Mouse (Mus musculus): ENCODE measurements at regions not wholly inside any gene's neighbourhood (a gene's known extent, or its start where the extent isn't known, plus 50 kb on each side); places are given as distances from the start of the nearest gene placed in this dataset.

- in situ Hi-C loops (cut with MboI; ENCODE audit: unreplicated experiment in 2 of 2) = no loop called here
Observed at GRCm38 (mm10) chr3:130942947-130943630, 167.2 kb upstream of the Lef1 start.

GRCm38 (mm10) chr3:130940302-130940867 is 169.9 kb upstream of the Lef1 start:
- in situ Hi-C loops (cut with MboI; ENCODE audit: unreplicated experiment in 2 of 2) = no loop called here

GRCm38 (mm10) chr3:130936980-130937379 is 173.3 kb upstream of the Lef1 start:
- in situ Hi-C loops (cut with MboI; ENCODE audit: unreplicated experiment in 2 of 2) = loop anchor here in 1 of 2 experiments (5.0 kb wide), 1 partner anchor 170 kb away; no protein-coding TSS in a partner anchor

- in situ Hi-C loops (cut with MboI; ENCODE audit: unreplicated experiment in 2 of 2) = loop anchor here in 1 of 2 experiments (5.0 kb wide), 1 partner anchor 171 kb away; no protein-coding TSS in a partner anchor
Observed at GRCm38 (mm10) chr3:130936336-130936735, 173.9 kb upstream of the Lef1 start.

GRCm38 (mm10) chr3:130935926-130936315 is 174.3 kb upstream of the Lef1 start:
- in situ Hi-C loops (cut with MboI; ENCODE audit: unreplicated experiment in 2 of 2) = loop anchor here in 1 of 2 experiments (5.0 kb wide), 1 partner anchor 171 kb away; no protein-coding TSS in a partner anchor

- in situ Hi-C loops (cut with MboI; ENCODE audit: unreplicated experiment in 2 of 2) = loop anchor here in 1 of 2 experiments (5.0 kb wide), 1 partner anchor 172 kb away; no protein-coding TSS in a partner anchor
Observed at GRCm38 (mm10) chr3:130935302-130935925, 174.9 kb upstream of the Lef1 start.

GRCm38 (mm10) chr3:130932723-130933122 is 177.5 kb upstream of the Lef1 start:
- in situ Hi-C loops (cut with MboI; ENCODE audit: unreplicated experiment in 2 of 2) = no loop called here

DNA sequence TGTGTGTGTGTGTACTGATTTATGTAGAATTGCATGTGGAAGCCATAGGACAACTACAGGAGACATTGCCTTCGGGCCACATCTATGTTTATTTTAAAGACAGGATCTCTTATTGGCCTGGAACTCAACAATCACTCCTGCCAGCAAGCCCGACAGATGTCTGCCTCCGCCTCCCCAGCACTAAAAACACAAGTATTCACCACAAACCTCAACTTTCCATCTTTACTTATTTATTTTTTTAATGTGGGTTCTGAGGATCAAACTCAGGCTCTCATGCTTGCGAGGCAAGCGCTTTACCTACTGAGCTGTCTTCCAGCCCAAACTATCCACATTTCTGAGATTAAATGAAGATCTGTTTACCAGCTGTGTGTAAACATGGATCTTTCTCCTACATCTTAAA is 178.0 kb upstream of the Lef1 start:
- in situ Hi-C loops (cut with MboI; ENCODE audit: unreplicated experiment in 2 of 2) = no loop called here

DNA sequence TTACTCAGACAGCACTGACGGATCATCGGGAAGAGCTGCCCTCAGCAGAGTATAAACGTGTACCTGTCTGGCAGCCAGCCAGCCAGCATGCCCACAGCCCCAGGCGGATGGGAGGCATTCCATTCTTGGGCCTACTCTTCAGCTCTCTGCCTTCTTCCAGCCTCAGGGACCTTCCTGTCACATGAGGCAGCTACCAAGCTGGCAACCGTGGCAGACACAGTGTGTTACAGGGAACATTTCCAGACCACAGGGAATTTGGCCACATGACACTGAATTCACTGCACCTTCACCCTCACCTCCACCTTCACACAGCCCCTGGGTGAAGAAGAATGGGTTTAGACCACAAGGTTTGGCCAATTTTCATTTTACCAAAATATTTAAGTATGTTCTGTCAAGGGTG is 185.3 kb upstream of the Lef1 start:
- in situ Hi-C loops (cut with MboI; ENCODE audit: unreplicated experiment in 2 of 2) = no loop called here

GRCm38 (mm10) chr3:130923615-130923958 is 186.7 kb upstream of the Lef1 start:
- in situ Hi-C loops (cut with MboI; ENCODE audit: unreplicated experiment in 2 of 2) = no loop called here

DNA sequence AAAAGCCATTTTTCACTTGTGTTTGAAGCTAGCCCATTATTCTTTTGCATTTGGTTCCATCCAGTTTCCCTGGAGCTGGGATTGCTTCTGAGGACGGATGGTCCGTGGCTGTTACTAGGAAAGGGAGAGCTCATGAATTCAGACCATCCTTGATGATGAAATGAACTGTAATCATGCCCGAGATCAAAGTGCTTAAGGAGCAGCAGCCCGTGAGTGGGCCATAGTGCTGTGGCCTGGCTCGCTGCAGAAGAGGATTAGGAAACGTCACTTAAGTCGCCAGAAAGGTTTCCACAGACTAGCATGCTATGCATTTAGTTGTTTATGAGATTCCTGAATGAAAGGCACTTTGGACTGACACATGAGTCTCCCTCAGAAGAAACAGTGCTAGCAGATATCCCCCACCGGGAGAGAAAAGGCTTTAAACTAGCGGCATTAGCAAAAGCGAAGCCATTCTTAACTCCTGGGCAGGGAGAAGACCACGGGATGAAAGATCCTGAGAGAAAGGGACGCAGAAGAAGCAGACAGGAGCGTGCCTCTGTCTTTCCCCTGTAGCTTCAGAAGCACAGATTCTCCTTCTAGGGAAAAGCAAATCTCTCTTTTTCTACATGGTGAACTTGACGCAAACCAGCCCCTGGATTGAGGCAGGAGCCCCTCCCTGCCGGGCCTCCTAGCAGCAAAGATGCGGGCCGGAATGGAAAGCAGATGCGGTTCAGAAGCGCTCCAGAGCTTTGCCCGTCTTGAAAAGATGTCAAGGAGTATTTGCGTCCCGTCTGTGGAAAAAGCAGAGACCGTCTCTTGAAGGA is 187.3 kb upstream of the Lef1 start:
- in situ Hi-C loops (cut with MboI; ENCODE audit: unreplicated experiment in 2 of 2) = no loop called here

DNA sequence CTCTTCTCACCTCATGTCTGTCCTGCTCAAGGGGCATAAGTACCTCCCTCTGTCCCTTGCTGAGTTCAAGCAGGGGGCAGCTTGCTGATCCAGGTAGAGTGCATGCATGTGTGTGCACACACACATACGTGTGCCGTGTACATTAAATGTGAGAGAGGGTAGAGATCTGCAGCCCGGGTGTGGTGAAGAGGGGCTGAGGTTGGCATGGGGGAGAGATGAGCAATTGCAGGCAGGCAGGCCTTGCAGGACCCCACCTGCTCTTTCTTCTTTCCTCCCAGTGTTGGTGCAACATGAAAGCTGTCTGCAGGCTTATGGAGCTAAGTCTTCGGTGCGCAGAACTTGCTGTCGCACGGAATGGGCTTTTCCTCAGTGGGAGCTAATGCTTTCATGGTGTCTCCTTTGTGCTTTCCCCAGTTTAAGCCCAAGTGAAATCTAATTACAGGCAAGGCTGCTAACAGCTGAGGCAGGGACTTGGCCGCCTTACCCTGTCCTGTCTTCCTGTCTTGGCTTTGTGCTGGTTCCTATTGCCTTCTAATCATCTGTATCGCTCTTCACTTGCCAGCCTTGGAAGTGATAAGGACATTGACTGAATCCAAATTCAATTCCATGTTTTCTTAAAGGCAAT is 188.5 kb upstream of the Lef1 start:
- in situ Hi-C loops (cut with MboI; ENCODE audit: unreplicated experiment in 2 of 2) = no loop called here

DNA sequence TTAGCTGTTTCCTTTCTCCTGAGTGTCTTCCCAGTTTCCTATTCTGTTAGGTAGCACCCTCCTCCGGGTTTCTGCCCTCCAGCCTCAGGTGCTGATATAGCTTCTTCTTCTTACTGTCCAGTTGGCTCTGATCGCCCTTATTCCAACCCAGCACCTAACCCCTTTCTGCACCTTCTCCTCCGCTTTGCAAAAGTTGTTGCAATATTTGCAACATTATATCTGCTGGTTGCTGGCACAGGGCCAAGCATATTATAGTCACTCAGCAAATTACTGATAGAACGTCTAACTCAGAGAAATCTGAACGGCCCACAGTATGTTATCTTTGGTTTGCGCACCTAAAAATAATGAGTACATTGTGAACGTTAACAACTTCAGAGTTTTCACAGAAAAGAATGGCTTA is 183.6 kb upstream of the Rpl34 start:
- in situ Hi-C loops (cut with MboI; ENCODE audit: unreplicated experiment in 2 of 2) = no loop called here

GRCm38 (mm10) chr3:130905101-130905500 is 174.9 kb upstream of the Rpl34 start:
- in situ Hi-C loops (cut with MboI; ENCODE audit: unreplicated experiment in 2 of 2) = no loop called here

GRCm38 (mm10) chr3:130903329-130903728 is 173.1 kb upstream of the Rpl34 start:
- in situ Hi-C loops (cut with MboI; ENCODE audit: unreplicated experiment in 2 of 2) = no loop called here

DNA sequence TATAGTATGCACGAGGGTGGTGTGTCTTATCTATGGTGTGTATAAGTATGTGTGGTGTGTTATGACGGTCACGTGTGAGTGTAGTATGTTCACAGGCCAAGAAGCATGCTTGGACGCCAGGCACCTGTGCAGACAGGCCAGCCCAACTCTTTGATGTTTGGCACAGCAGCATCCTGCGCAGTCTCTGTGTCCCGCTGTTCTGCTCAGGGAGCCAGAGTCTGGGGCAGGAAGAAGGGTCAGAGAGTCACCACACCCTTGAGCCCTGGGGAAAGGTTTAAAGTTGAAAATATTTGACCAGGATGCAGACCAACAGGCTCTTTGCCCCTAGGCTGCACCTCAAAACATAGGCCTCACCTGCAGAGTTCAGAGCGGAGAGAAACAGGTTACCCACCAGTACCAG is 172.2 kb upstream of the Rpl34 start:
- in situ Hi-C loops (cut with MboI; ENCODE audit: unreplicated experiment in 2 of 2) = no loop called here

DNA sequence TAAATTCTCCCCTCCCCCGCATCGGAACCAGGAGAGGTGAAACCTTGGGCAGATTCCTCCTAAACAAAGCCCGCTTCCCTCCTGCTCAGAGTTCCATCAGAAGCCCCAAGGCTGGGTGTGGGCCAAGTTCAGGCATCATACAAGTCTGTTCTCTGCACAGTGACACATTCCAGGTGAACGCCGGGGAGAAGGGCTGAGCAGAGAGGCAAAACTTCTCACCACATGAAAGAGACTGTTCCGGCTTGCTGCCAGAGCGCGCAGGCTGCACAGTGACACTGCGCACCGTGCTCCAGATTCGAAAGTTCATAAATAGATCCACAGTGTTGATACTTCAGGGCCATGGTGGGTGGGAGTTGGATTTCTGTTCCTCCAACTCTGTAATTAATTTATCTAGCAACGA is 171.1 kb upstream of the Rpl34 start:
- in situ Hi-C loops (cut with MboI; ENCODE audit: unreplicated experiment in 2 of 2) = no loop called here

- in situ Hi-C loops (cut with MboI; ENCODE audit: unreplicated experiment in 2 of 2) = no loop called here
Observed at GRCm38 (mm10) chr3:130900846-130901245, 170.6 kb upstream of the Rpl34 start.

- in situ Hi-C loops (cut with MboI; ENCODE audit: unreplicated experiment in 2 of 2) = no loop called here
Observed at GRCm38 (mm10) chr3:130900054-130900840, 170.0 kb upstream of the Rpl34 start.

All from v-Abl transformed pro-B cells (cell line).